In the genomic region with DNA sequence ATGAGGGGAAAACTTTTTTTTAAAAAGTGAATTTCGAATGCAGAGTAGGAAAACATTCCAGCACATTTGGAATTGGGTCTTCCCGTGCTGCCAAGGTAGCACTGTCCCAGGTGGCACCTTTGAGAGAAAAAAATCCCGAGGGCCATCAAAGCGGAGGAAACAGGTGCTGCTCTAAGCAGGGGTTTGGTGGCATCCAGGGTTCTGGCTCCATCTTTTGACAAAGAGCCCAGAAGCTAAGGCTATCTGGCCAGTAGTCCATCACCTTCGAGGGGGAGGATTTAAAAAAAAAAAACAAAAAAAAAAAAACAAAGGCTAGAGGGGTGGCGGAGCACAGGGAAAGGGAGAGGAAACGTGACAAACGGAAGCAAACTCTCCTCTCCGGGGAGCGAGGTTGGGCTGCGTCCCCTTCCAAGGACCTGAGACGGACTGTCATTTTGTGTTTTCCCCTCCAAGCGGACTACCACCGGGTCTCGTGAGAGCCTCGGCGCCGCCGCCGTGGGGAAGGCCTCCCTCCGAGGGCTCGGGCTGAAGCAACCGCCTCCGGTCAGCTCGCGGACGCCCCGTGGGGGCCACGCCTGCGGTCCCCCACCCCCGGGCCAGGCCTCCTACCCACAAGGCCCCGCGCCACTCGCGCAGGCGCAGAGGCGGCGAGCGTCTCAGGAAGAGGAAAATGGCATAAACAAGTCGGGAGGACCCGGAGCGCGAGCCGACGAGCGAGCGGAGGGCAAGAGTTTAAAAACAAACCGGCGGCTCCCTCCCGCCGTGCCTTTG, we compare ENCODE assay signal across 8 mouse cellular contexts. TPM values are rescaled to one million over a fixed set of nuclear protein-coding genes. Genes with fewer than 3 reads are reported as not detected.
A peak's percentile ranks its signal among the peaks of the same experiment; 100 is the strongest.
DNase-seq lines count a peak whose midpoint lies in the region; ATAC-seq lines count a peak whose summit lies in the region.

A gene (plus strand): TSS at position 627 of the 771 bp plus-strand sequence.

- H3K4me1 ChIP-seq in megakaryocyte, embryonic 14.5 days = peaks cover 63% of the 10 kb centered on the region

- H3K9me3 ChIP-seq in megakaryocyte, embryonic 14.5 days = no peaks in the 10 kb centered on the region

- DNase-seq in ZHBTc4 (ENCODE audit: low read depth, low spot score) = peak; percentile 96
- DNase-seq in gastrocnemius, adult 8-10 months (ENCODE audit: low spot score in 2 of 2) = peak; percentile 93 to 96
- DNase-seq in hindlimb bud, embryonic 11.5 days (ENCODE audit: extremely low spot score, low read depth, low spot score) = peak; percentile 63
- peak; percentile 92 to 95 for DNase-seq in left cerebral cortex, adult 8-10 months (ENCODE audit: low spot score in 2 of 2)
- DNase-seq in right cerebral cortex, postnatal 10 days (ENCODE audit: low spot score in 2 of 2) = peak; percentile 94 to 96
- peak; percentile 94 for DNase-seq in urinary bladder, postnatal 25 days (ENCODE audit: low spot score)

- no peaks in the 10 kb centered on the region for H3K27me3 ChIP-seq in megakaryocyte, embryonic 14.5 days (replicated peaks)

- peaks cover 21% of the 10 kb centered on the region for H3K36me3 ChIP-seq in megakaryocyte, embryonic 14.5 days (replicated peaks; ENCODE audit: low read length)

- peak within 1 kb of the TSS; percentile 95 for H3K4me3 ChIP-seq in megakaryocyte, embryonic 14.5 days (replicated peaks)

- ATAC-seq in common myeloid progenitor, adult 5-6 weeks (replicated peaks; ENCODE audit: low read depth, poor library complexity, severe bottlenecking) = peak; percentile 65

RNA-seq across cellular contexts. Expression of the gene that starts here (rescaled TPM):
- 240 and 264 TPM in 2 replicates for total RNA-seq in common myeloid progenitor, adult 5-6 weeks (2017)
- total RNA-seq in gastrocnemius, adult 8-10 months (2022) = 10 to 100 TPM; 12.9 to 18.4 (median 15.4) TPM
- total RNA-seq in left cerebral cortex, adult 8-10 months (2022) = 100 to 1,000 TPM in 2 of 4 experiments, 10 to 100 TPM in 2; 80.0 to 106 (median 96.8) TPM
- polyA plus RNA-seq in megakaryocyte, embryonic 14.5 days (2012; ENCODE audit: insufficient read depth, low replicate concordance) = 1.2 and 3.6 TPM in 2 replicates

Comparison
In these comparisons a context has a peak if more than half of its experiments do, and no peak if none do; other contexts are left out.
1. Peak in every context shown above with its lines: DNase-seq, ATAC-seq and H3K4me3 ChIP-seq.
2. RNA of the gene that starts here (total RNA-seq): 240 to 264 TPM in common myeloid progenitor, adult 5-6 weeks and 80.0 to 106 TPM in left cerebral cortex, adult 8-10 months; 12.9 to 18.4 TPM in gastrocnemius, adult 8-10 months; every median in the first group is over 4 times any median in the second.